Mouse (Mus musculus) testis, adult 2 months (tissue): ENCODE results near the gene Slc2a5. TPM values are rescaled to one million over a fixed set of nuclear protein-coding genes. Genes with fewer than 3 reads are reported as not detected.
A peak's percentile ranks its signal among the peaks of the same experiment; 100 is the strongest.

ENCODE experiments used
- H3K27ac ChIP-seq: fragments of 200-500 bp; 2 replicates; pipeline ENCODE4 v1.5.1; 2012; ENCODE audit warnings: low read depth, low read length; ENCODE audit not compliant: control insufficient read depth, insufficient read depth
- H3K27me3 ChIP-seq: fragments of 200-500 bp; 2 replicates; pipeline ENCODE4 v1.6.1; 2012; ENCODE audit warnings: mild to moderate bottlenecking, low read length, moderate library complexity; ENCODE audit not compliant: control insufficient read depth, insufficient read depth
- H3K36me3 ChIP-seq: fragments of 200-500 bp; 2 replicates; pipeline ENCODE4 v1.6.1; 2012; ENCODE audit warnings: mild to moderate bottlenecking, low read length; ENCODE audit not compliant: control insufficient read depth, insufficient read depth
- H3K4me1 ChIP-seq: fragments of 200-500 bp; 2 replicates; pipeline ENCODE4 v1.6.1; 2012; ENCODE audit warnings: low read length; ENCODE audit not compliant: control insufficient read depth, insufficient read depth
- H3K4me3 ChIP-seq: fragments of 200-500 bp; 2 replicates; pipeline ENCODE4 v1.5.1; 2012; ENCODE audit warnings: low read depth, mild to moderate bottlenecking, low read length, moderate library complexity, mixed read lengths; ENCODE audit not compliant: control insufficient read depth
- CTCF ChIP-seq: fragments of 200-500 bp; IDR thresholded peaks from 2 replicates; pipeline ENCODE4 v1.5.1; 2012; ENCODE audit warnings: low read depth, mild to moderate bottlenecking, inconsistent platforms, low read length, moderate library complexity; ENCODE audit not compliant: control insufficient read depth, insufficient read depth, insufficient replicate concordance
- POLR2A ChIP-seq: fragments of 200-500 bp; IDR thresholded peaks from 2 replicates; pipeline ENCODE4 v1.6.1; 2012; ENCODE audit warnings: low read depth, mild to moderate bottlenecking, inconsistent platforms, low read length, moderate library complexity; ENCODE audit not compliant: control insufficient read depth
- polyA plus RNA-seq: library from polyadenylated mRNA; depleted of rRNA; stranded (reverse); fragments of >200 nt; gene quantifications from 2 replicates; pipeline ENCODE4 v1.2.3, GENCODE M21; 2012

The Slc2a5 gene
- polyA plus RNA-seq, 1 experiment, result 736 TPM

DNA sequence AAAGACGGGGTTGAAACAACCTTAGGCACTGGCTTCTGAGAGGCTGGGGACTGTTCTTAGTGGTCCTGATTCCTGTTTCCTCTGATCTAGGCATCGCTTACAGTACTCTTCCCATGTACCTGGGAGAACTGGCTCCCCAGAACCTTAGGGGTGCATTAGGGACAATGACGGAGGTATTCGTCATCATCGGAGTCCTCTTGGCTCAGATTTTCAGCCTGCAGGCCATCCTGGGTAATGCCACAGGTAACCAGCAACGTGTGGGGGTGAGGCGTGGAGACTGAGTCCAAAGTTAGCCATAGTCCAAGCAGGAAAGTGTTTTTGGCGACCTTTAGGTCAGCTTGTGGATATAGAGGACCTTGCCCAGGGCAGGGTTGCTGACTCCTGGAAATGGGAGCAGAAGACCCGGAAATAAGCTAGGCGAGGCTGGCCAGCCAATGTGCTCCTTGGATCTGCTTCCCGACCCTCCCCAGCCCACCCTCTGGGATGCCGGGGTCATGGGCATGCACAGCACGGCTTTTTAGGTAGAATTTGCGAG is 38.3 kb downstream of the Slc2a5 start:
- no peak for TF ChIP-seq POLR2A
- TF ChIP-seq CTCF, result no peak
- Histone ChIP-seq H3K4me3 (no peak overlapping the region), H3K4me1 (peaks cover 7% of the 10 kb centered on the region; the same call in 1 of the 2 replicates), H3K27ac (no peak overlapping the region), H3K27me3 (no peaks in the 10 kb centered on the region), H3K36me3 (no peaks in the 10 kb centered on the region)

GRCm38 (mm10) chr4:150159458-150159857 is 40.4 kb downstream of the Slc2a5 start:
- Histone ChIP-seq H3K4me3 (no peak overlapping the region), H3K4me1 (peaks cover 10% of the 10 kb centered on the region; the same call in 1 of the 2 replicates), H3K27ac (no peak overlapping the region), H3K27me3 (no peaks in the 10 kb centered on the region), H3K36me3 (no peaks in the 10 kb centered on the region)
- no peak for TF ChIP-seq POLR2A
- no peak for TF ChIP-seq CTCF

- Histone ChIP-seq H3K27ac (no peak overlapping the region), H3K4me3 (peak overlapping the region; percentile 20; the same call in 1 of the 2 replicates)
Measured at GRCm38 (mm10) chr4:150162561-150163169, 43.6 kb downstream of the Slc2a5 start.

GRCm38 (mm10) chr4:150164875-150165274 is 45.8 kb downstream of the Slc2a5 start:
- Histone ChIP-seq H3K4me1 (peaks cover 6% of the 10 kb centered on the region; the same call in 1 of the 2 replicates), H3K27ac (no peak overlapping the region), H3K4me3 (no peak overlapping the region), H3K27me3 (no peaks in the 10 kb centered on the region), H3K36me3 (no peaks in the 10 kb centered on the region)
- TF ChIP-seq CTCF, result no peak
- no peak for TF ChIP-seq POLR2A

More at GRCm38 (mm10) chr4:150162561-150163169, 43.6 kb downstream of the Slc2a5 start:
- peak; percentile 66; the same call in 1 of the 2 replicates for TF ChIP-seq CTCF
- no peak for TF ChIP-seq POLR2A
- no peaks in the 10 kb centered on the region for H3K36me3 ChIP-seq
- H3K27me3 ChIP-seq, result no peaks in the 10 kb centered on the region
- peaks cover 13% of the 10 kb centered on the region; the same call in 1 of the 2 replicates for H3K4me1 ChIP-seq

GRCm38 (mm10) chr4:150168406-150168805 is 49.3 kb downstream of the Slc2a5 start:
- Histone ChIP-seq H3K4me3 (no peak overlapping the region), H3K27ac (no peak overlapping the region; the same call in 1 of the 2 replicates)
- no peak for TF ChIP-seq POLR2A
- TF ChIP-seq CTCF, result no peak

GRCm38 (mm10) chr4:150172107-150172506 is 53.0 kb downstream of the Slc2a5 start:
- no peak overlapping the region for H3K27ac ChIP-seq
- no peaks in the 10 kb centered on the region for H3K27me3 ChIP-seq
- no peak overlapping the region for H3K4me3 ChIP-seq
- H3K36me3 ChIP-seq, result no peaks in the 10 kb centered on the region
- H3K4me1 ChIP-seq, result peaks cover 3% of the 10 kb centered on the region
- TF ChIP-seq POLR2A (no peak), CTCF (no peak)

More at GRCm38 (mm10) chr4:150168406-150168805, 49.3 kb downstream of the Slc2a5 start:
- Histone ChIP-seq H3K36me3 (no peaks in the 10 kb centered on the region), H3K4me1 (peaks cover 4% of the 10 kb centered on the region; the same call in 1 of the 2 replicates), H3K27me3 (no peaks in the 10 kb centered on the region)

DNA sequence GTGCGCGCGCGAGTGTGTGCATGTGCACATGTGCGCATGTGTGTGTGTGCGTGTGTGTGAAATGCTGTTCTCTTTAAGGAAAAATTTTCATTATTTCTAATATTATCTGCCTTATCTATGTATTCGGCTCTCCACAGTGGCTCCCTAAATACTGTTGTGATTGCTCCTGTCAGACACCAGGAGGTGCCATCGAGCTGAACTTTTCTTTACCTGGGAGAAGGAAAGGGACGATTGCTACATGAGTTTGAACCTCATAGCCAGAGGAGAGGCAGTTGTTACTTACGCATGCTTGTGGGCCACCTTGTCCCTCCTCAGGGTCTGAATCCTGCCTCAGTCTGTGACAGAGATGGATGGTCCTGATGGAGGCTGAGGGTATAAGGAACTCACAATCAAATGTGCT is 54.2 kb downstream of the Slc2a5 start:
- H3K36me3 ChIP-seq, result no peaks in the 10 kb centered on the region
- H3K4me3 ChIP-seq, result 0 out of 2 replicates have a peak overlapping the region, but pooled peaks have one; percentile 3
- H3K27ac ChIP-seq, result no peak overlapping the region
- TF ChIP-seq POLR2A, result no peak
- TF ChIP-seq CTCF, result peak; percentile 19; the same call in 1 of the 2 replicates
- H3K4me1 ChIP-seq, result peaks cover 4% of the 10 kb centered on the region
- H3K27me3 ChIP-seq, result no peaks in the 10 kb centered on the region
